Comparison of ENCODE assay signal across 23 mouse cellular contexts in the genomic region with DNA sequence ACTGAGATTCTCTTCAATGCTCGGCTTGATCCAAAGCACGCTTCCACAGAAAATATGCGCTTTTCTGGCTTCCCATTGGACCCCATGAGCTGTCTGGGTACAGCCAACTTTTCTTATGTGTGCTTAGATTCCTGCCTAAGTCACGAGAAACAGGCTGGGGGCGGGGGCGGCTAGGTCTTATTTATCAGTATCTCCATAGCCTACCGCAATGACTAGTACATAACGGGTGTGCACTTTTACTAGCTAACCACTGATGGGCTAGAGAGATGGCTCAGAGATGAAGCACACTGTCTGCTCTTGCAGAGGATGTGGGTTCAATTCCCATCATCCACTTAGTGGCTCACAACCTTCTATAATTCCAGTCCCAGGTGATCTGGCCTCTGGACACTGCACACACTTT.
"Had no signal": no experiment of that assay in that cellular context is flagged by ENCODE, and none has a peak within 500 bp of the region (broad histone marks: within the 10 kb centered on the region; RNA-seq: fewer than 3 reads in every experiment).

No protein-coding gene starts in this region.

- H3K27me3 ChIP-seq: liver, embryonic 15.5 days; lung, embryonic 15.5 days; midbrain, embryonic 12.5 days; midbrain, embryonic 15.5 days; neural tube, embryonic 12.5 days; neural tube, embryonic 15.5 days had no signal

- H3K27ac ChIP-seq: kidney, embryonic 15.5 days; limb, embryonic 12.5 days; limb, embryonic 15.5 days; liver, embryonic 15.5 days; lung, embryonic 15.5 days; midbrain, embryonic 12.5 days; midbrain, embryonic 15.5 days; neural tube, embryonic 12.5 days; neural tube, embryonic 15.5 days; stomach, postnatal 0 days had no signal

- H3K36me3 ChIP-seq: kidney, embryonic 15.5 days; limb, embryonic 12.5 days; limb, embryonic 15.5 days; liver, embryonic 15.5 days; lung, embryonic 15.5 days; midbrain, embryonic 12.5 days; midbrain, embryonic 15.5 days; neural tube, embryonic 12.5 days; neural tube, embryonic 15.5 days had no signal

- H3K4me3 ChIP-seq: kidney, embryonic 15.5 days; limb, embryonic 12.5 days; limb, embryonic 15.5 days; liver, embryonic 15.5 days; lung, embryonic 15.5 days; midbrain, embryonic 12.5 days; midbrain, embryonic 15.5 days; neural tube, embryonic 12.5 days; neural tube, embryonic 15.5 days had no signal

- ATAC-seq: midbrain, embryonic 15.5 days had no signal

- H3K9me3 ChIP-seq: kidney, embryonic 15.5 days; limb, embryonic 12.5 days; limb, embryonic 15.5 days; liver, embryonic 15.5 days; lung, embryonic 15.5 days; midbrain, embryonic 12.5 days; midbrain, embryonic 15.5 days; neural tube, embryonic 12.5 days; neural tube, embryonic 15.5 days had no signal

- DNase-seq: kidney, adult 11 months; kidney, adult 8-10 months; kidney, postnatal 10 days; kidney, postnatal 36 days; left cerebral cortex, postnatal 4 days; lung, adult 18-20 months; lung, postnatal 10 days; lung, postnatal 36 days; right cerebral cortex, adult 18-20 months; right cerebral cortex, postnatal 14 days; right cerebral cortex, postnatal 4 days; thymus, adult 2 months; thymus, postnatal 14 days had no signal

- H3K4me1 ChIP-seq: midbrain, embryonic 15.5 days had no signal

- H3K9ac ChIP-seq: kidney, embryonic 15.5 days; limb, embryonic 12.5 days; limb, embryonic 15.5 days; liver, embryonic 15.5 days; lung, embryonic 15.5 days; midbrain, embryonic 12.5 days; midbrain, embryonic 15.5 days; neural tube, embryonic 12.5 days; neural tube, embryonic 15.5 days had no signal
